Mouse (Mus musculus) central nervous system, embryonic 14 days (tissue): Measurements from ENCODE around the gene Olfr1. TPM values are rescaled to one million over a fixed set of nuclear protein-coding genes. Genes with fewer than 3 reads are reported as not detected.

Experiments
- polyA plus RNA-seq: library from polyadenylated mRNA; depleted of rRNA; stranded (reverse); fragments of >200 nt; gene quantifications from 2 replicates; pipeline ENCODE4 v1.2.3, GENCODE M21; 2012; rRNA removed

Olfr1 gene
- polyA plus RNA-seq = not detected in 2 replicates

DNA sequence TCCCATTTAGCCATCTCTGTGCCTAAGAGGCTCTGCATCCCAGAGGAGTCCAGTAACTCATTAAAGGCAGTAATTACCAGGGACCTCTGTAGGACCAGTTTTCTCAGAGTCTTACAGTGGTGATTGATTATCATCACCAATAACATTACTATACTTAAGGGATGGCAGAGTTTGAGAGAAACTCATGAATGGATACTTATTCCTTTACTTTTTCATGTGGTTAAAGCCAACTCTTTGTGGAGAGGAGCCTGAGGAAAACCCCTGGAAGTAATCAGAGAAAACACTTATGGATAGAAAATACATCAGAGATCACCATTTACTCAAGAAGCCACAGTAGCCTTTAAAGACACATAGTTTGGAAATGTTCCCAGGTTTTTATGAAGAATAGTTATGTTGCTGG, at the start of gene Olfr1:
TSS of gene Olfr1 (minus strand) at position 101 of the 400 bp plus-strand sequence.

DNA sequence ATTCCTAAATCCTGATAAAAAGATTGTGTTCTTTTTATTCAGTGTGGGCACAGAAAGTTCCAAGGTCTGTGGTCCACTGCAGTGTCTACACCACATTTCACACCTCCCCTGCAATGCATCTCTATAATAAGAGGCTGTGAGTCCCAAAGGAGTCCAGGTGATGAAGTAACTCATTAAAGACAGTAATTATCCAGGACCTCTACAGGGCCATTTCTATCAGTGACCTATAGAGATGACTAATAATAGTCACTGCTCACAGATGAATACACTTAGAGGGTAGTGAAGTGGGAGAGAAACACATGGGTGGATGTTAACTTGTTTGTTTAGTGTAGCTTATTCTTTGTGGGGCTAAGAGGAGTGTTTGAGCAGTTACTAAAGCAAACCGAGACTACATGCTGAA, 29.0 kb upstream of the Olfr1 start, which contains the start of gene Olfr378:
TSS of gene Olfr378 (minus strand) at position 101 of the 400 bp plus-strand sequence.

DNA sequence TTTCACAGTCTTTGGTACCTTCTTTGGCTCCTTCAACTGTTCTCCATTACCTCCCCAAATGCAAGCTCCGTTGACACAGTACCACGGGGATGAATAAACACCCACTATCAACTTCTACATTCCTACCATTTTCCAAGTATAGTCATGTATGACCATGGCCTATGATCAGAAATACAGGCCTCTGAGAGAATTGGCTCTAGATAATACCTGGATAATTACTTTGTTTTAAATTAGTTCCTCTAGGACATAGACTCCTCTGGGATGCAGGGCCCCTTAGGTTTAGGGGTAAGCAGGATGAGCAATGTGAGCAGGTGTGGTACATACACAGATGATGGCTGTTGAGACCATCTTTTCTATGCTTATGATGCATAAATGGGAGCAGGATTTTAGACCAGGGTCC, 28.5 kb downstream of the Olfr1 start, which contains the start of gene Olfr376:
TSS of gene Olfr376 (plus strand) at position 301 of the 400 bp plus-strand sequence.

DNA sequence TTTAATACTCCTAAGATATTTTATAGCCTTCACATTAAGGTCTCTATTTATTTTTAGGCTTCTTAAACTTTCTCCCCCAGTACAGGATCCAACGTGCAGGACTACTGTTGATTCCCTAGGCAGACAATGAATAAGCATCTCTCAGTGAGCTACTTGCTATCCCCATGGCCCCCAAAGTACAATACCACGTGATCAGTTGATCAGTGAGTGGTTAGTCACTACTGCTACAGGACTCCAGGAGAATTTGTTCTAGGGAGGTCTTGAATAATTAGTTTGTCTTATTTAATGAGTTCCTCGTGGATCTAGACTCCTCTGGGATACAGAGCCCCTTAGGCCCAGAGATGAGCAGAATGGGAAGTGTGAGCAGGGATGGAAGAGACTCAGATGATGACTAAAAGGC, 48.9 kb downstream of the Olfr1 start, which contains the start of gene Olfr20:
TSS of gene Olfr20 (plus strand) at position 301 of the 400 bp plus-strand sequence.

Other genes starting within 250 kb of the Olfr1 start
- 0.66 and 0.79 TPM in 2 replicates for gene P2rx5, start 239.2 kb downstream of the Olfr1 start, polyA plus RNA-seq
- gene Emc6, start 222.6 kb downstream of the Olfr1 start, polyA plus RNA-seq = 74.7 and 81.5 TPM in 2 replicates
- 87.3 and 87.6 TPM in 2 replicates for gene Tax1bp3, start 222.5 kb downstream of the Olfr1 start, polyA plus RNA-seq
- gene Ctns, start 200.6 kb downstream of the Olfr1 start, polyA plus RNA-seq = 22.7 and 24.8 TPM in 2 replicates
- 1.7 and 2.3 TPM in 2 replicates for gene Shpk, start 200.2 kb downstream of the Olfr1 start, polyA plus RNA-seq
- gene Trpv1, start 165.3 kb downstream of the Olfr1 start, polyA plus RNA-seq = 0.58 and 1.4 TPM in 2 replicates
- gene Trpv3, start 132.2 kb downstream of the Olfr1 start, polyA plus RNA-seq = 0.14 and 0.25 TPM in 2 replicates
- 0.92 and 1.2 TPM in 2 replicates for gene Aspa, start 70.0 kb downstream of the Olfr1 start, polyA plus RNA-seq
- gene Gm49340, start 69.9 kb downstream of the Olfr1 start, polyA plus RNA-seq = not detected in 2 replicates
- 0.13 TPM in 1 of 2 replicates, not detected in the other for gene Spata22, start 69.9 kb downstream of the Olfr1 start, polyA plus RNA-seq
- not detected in 2 replicates for gene Olfr20, start 48.8 kb downstream of the Olfr1 start, polyA plus RNA-seq
- not detected in 2 replicates for gene Olfr376, start 28.4 kb downstream of the Olfr1 start, polyA plus RNA-seq
- not detected in 2 replicates for gene Olfr378, start 28.9 kb upstream of the Olfr1 start, polyA plus RNA-seq
- gene Olfr380, start 57.9 kb upstream of the Olfr1 start, polyA plus RNA-seq = not detected in 2 replicates
- gene Olfr381, start 92.0 kb upstream of the Olfr1 start, polyA plus RNA-seq = not detected in 2 replicates
- gene Olfr382, start 117.6 kb upstream of the Olfr1 start, polyA plus RNA-seq = not detected in 2 replicates
- not detected in 2 replicates for gene Olfr385, start 193.4 kb upstream of the Olfr1 start, polyA plus RNA-seq
- not detected in 2 replicates for gene Olfr384, start 199.0 kb upstream of the Olfr1 start, polyA plus RNA-seq